Mouse (Mus musculus): ENCODE results near the gene Ctdsp1. TPM values are rescaled to one million over a fixed set of nuclear protein-coding genes. Genes with fewer than 3 reads are reported as not detected.

The Ctdsp1 gene
- polyA plus RNA-seq, 1 experiment from 2014 or later: 64.6 TPM

DNA sequence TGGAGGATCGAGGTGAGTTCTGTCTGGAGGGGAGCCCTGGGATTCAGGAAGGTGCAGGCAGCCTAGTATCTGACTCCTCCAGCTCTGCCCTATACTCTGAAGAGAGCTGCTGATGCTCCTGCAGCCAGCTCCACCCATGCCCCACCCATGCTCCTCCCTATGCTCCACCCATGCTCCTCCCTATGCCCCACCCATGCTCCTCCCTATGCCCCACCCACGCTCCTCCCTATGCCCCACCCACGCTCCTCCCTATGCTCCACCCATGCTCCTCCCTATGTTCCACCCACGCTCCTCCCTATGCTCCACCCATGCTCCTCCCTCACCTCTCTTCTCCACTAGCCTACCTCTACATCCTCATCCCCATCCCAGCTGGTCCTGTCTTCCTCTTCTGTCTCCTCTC lies 23.8 kb downstream of the Ctdsp1 start:
- H3K4me2 ChIP-seq (ENCODE audit: low read depth, low read length): no peak overlapping the region
- H3K4me1 ChIP-seq (ENCODE audit: control insufficient read depth, insufficient read depth, low read length): peaks cover 2% of the 10 kb centered on the region; the same call in 1 of the 2 replicates
- no peaks in the 10 kb centered on the region for H3K27me3 ChIP-seq (ENCODE audit: control insufficient read depth, insufficient read depth, low read length)
- no peak overlapping the region for H3K9ac ChIP-seq (ENCODE audit: low read length)
- no peaks in the 10 kb centered on the region for H3K36me3 ChIP-seq (ENCODE audit: control insufficient read depth, insufficient read depth)
- H3K27ac ChIP-seq (ENCODE audit: low read length): no peak overlapping the region
- 47% methylated on average over 4 of the region's 4 CpGs for WGBS
- no peak for ATAC-seq (replicated peaks; ENCODE audit: extremely low read depth, insufficient read depth, low FRiP score)
- no peak overlapping the region for H3K4me3 ChIP-seq (ENCODE audit: low read length)
- H3K9me3 ChIP-seq (replicated peaks; ENCODE audit: control insufficient read depth, low read length): no peaks in the 10 kb centered on the region

DNA sequence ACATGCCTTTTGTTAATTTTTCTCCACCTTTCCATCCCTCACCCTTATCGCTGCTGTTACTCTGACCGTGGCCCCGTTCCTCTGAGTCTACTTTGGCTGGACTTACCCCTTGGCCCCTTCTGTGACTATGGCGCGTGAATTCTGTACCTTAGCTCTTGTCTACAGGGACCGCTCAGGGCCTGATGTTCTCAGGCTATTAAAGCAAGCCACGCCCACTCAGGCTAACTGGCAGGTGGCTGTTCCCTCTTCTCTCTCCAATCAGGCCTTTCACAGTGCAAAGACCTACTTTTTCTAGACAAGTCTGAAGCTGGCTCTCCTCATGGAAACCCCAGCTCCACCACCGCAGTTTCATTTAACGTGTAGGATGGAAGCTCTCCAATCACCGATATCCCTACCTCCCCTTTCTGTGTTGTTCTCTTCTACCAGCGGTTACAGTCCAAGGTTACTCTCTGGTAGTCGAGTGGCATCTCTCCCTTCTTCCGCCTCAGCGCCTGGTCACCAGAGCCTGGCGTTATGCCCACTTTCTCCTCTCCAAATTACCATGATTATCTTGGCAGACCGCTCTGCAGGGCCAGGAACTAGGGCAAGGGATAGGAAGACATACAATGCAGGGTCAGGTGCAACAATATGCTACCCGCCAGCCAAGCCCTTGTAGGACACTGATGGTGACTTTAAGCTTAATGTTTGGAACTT lies 27.6 kb downstream of the Ctdsp1 start:
- Histone ChIP-seq H3K9me3 (replicated peaks; ENCODE audit: control insufficient read depth, low read length) (no peaks in the 10 kb centered on the region), H3K27me3 (ENCODE audit: control insufficient read depth, insufficient read depth, low read length) (no peaks in the 10 kb centered on the region), H3K36me3 (ENCODE audit: control insufficient read depth, insufficient read depth) (no peaks in the 10 kb centered on the region), H3K4me2 (ENCODE audit: low read depth, low read length) (no peak overlapping the region), H3K9ac (ENCODE audit: low read length) (no peak overlapping the region), H3K4me1 (ENCODE audit: control insufficient read depth, insufficient read depth, low read length) (peaks cover 7% of the 10 kb centered on the region), H3K4me3 (ENCODE audit: low read length) (no peak overlapping the region), H3K27ac (ENCODE audit: low read length) (no peak overlapping the region)
- WGBS: 66% methylated on average over 17 of the region's 17 CpGs
- no peak for ATAC-seq (replicated peaks; ENCODE audit: extremely low read depth, insufficient read depth, low FRiP score)

- H3K27ac ChIP-seq (ENCODE audit: low read length): no peak overlapping the region
- H3K4me3 ChIP-seq (ENCODE audit: low read length): no peak overlapping the region
- 40% methylated on average over 9 of the region's 9 CpGs for WGBS
- no peaks in the 10 kb centered on the region for H3K36me3 ChIP-seq (ENCODE audit: control insufficient read depth, insufficient read depth)
- no peak overlapping the region for H3K4me2 ChIP-seq (ENCODE audit: low read depth, low read length)
- no peak for ATAC-seq (replicated peaks; ENCODE audit: extremely low read depth, insufficient read depth, low FRiP score)
- H3K9ac ChIP-seq (ENCODE audit: low read length): no peak overlapping the region
- H3K4me1 ChIP-seq (ENCODE audit: control insufficient read depth, insufficient read depth, low read length): peaks cover 7% of the 10 kb centered on the region
- no peaks in the 10 kb centered on the region for H3K27me3 ChIP-seq (ENCODE audit: control insufficient read depth, insufficient read depth, low read length)
- H3K9me3 ChIP-seq (replicated peaks; ENCODE audit: control insufficient read depth, low read length): no peaks in the 10 kb centered on the region
Observed at GRCm38 (mm10) chr1:74419440-74419794, 28.1 kb downstream of the Ctdsp1 start.

- Histone ChIP-seq H3K4me3 (ENCODE audit: low read length) (no peak overlapping the region), H3K4me1 (ENCODE audit: control insufficient read depth, insufficient read depth, low read length) (peaks cover 7% of the 10 kb centered on the region), H3K9ac (ENCODE audit: low read length) (no peak overlapping the region), H3K9me3 (replicated peaks; ENCODE audit: control insufficient read depth, low read length) (no peaks in the 10 kb centered on the region), H3K27me3 (ENCODE audit: control insufficient read depth, insufficient read depth, low read length) (no peaks in the 10 kb centered on the region; the same call in 1 of the 2 replicates), H3K4me2 (ENCODE audit: low read depth, low read length) (no peak overlapping the region), H3K36me3 (ENCODE audit: control insufficient read depth, insufficient read depth) (no peaks in the 10 kb centered on the region), H3K27ac (ENCODE audit: low read length) (no peak overlapping the region)
- no peak for ATAC-seq (replicated peaks; ENCODE audit: extremely low read depth, insufficient read depth, low FRiP score)
- 29% methylated on average over 8 of the region's 8 CpGs for WGBS
Observed at GRCm38 (mm10) chr1:74423147-74423546, 31.8 kb downstream of the Ctdsp1 start.

DNA sequence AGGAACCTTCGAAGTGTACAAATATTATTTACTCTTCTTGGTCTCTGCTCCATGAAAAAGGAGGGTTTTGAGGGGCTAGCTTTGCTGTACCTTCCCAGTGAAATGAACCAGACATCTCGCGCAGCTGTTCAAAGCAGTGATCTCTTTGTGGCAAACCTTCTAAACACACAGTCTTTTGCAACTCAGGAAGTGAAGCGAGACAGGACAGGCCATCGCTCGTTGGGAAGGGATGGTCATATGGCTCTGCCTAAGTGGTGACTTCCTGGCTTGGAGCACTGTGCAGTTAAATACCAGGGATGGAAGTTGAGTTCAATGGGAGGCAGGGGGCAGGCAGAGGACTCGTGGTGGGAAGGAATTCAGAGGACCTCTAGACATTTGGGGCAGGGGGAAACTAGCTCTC lies 34.5 kb downstream of the Ctdsp1 start:
- no peaks in the 10 kb centered on the region for H3K9me3 ChIP-seq (replicated peaks; ENCODE audit: control insufficient read depth, low read length)
- no peaks in the 10 kb centered on the region; the same call in 1 of the 2 replicates for H3K27me3 ChIP-seq (ENCODE audit: control insufficient read depth, insufficient read depth, low read length)
- WGBS: 61% methylated on average over 7 of the region's 7 CpGs
- peaks cover 5% of the 10 kb centered on the region for H3K4me1 ChIP-seq (ENCODE audit: control insufficient read depth, insufficient read depth, low read length)
- no peak overlapping the region for H3K4me3 ChIP-seq (ENCODE audit: low read length)
- ATAC-seq (replicated peaks; ENCODE audit: extremely low read depth, insufficient read depth, low FRiP score): no peak
- no peak overlapping the region for H3K9ac ChIP-seq (ENCODE audit: low read length)
- no peak overlapping the region for H3K27ac ChIP-seq (ENCODE audit: low read length)
- H3K36me3 ChIP-seq (ENCODE audit: control insufficient read depth, insufficient read depth): no peaks in the 10 kb centered on the region
- no peak overlapping the region for H3K4me2 ChIP-seq (ENCODE audit: low read depth, low read length)

GRCm38 (mm10) chr1:74433220-74433619 lies 41.9 kb downstream of the Ctdsp1 start:
- 43% methylated on average over 6 of the region's 6 CpGs for WGBS
- no peak for ATAC-seq (replicated peaks; ENCODE audit: extremely low read depth, insufficient read depth, low FRiP score)
- Histone ChIP-seq H3K4me1 (ENCODE audit: control insufficient read depth, insufficient read depth, low read length) (peaks cover 6% of the 10 kb centered on the region; the same call in 1 of the 2 replicates), H3K27ac (ENCODE audit: low read length) (no peak overlapping the region), H3K27me3 (ENCODE audit: control insufficient read depth, insufficient read depth, low read length) (no peaks in the 10 kb centered on the region), H3K4me2 (ENCODE audit: low read depth, low read length) (no peak overlapping the region), H3K4me3 (ENCODE audit: low read length) (no peak overlapping the region), H3K9ac (ENCODE audit: low read length) (no peak overlapping the region), H3K36me3 (ENCODE audit: control insufficient read depth, insufficient read depth) (peaks cover 10% of the 10 kb centered on the region; the same call in 1 of the 2 replicates), H3K9me3 (replicated peaks; ENCODE audit: control insufficient read depth, low read length) (no peaks in the 10 kb centered on the region)

DNA sequence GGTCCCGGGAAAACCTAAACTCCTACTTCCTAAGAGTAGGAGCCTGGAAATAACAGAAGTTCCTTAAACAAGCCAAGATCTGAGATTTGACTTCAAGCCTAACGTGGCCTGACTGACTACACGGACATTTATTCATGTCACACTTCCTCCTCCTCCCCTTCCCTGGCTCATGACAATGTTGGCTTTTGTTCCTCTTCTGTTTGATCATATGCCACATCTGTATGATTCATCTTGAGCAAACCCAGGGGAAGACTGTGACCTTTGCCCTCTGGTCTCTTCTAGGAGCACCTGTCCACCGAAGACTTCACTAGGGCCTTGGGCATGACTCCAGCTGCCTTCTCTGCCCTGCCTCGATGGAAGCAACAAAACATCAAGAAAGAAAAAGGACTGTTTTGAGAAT lies 43.3 kb downstream of the Ctdsp1 start:
- H3K36me3 ChIP-seq (ENCODE audit: control insufficient read depth, insufficient read depth): peaks cover 13% of the 10 kb centered on the region; the same call in 1 of the 2 replicates
- no peak overlapping the region for H3K4me3 ChIP-seq (ENCODE audit: low read length)
- peaks cover 6% of the 10 kb centered on the region; the same call in 1 of the 2 replicates for H3K4me1 ChIP-seq (ENCODE audit: control insufficient read depth, insufficient read depth, low read length)
- 61% methylated on average over 5 of the region's 5 CpGs for WGBS
- H3K27me3 ChIP-seq (ENCODE audit: control insufficient read depth, insufficient read depth, low read length): no peaks in the 10 kb centered on the region
- no peaks in the 10 kb centered on the region for H3K9me3 ChIP-seq (replicated peaks; ENCODE audit: control insufficient read depth, low read length)
- H3K9ac ChIP-seq (ENCODE audit: low read length): no peak overlapping the region
- no peak overlapping the region for H3K27ac ChIP-seq (ENCODE audit: low read length)
- no peak overlapping the region for H3K4me2 ChIP-seq (ENCODE audit: low read depth, low read length)
- no peak for ATAC-seq (replicated peaks; ENCODE audit: extremely low read depth, insufficient read depth, low FRiP score)

GRCm38 (mm10) chr1:74435563-74435962 lies 44.3 kb downstream of the Ctdsp1 start:
- Histone ChIP-seq H3K27ac (ENCODE audit: low read length) (no peak overlapping the region), H3K4me3 (ENCODE audit: low read length) (no peak overlapping the region), H3K9me3 (replicated peaks; ENCODE audit: control insufficient read depth, low read length) (no peaks in the 10 kb centered on the region), H3K9ac (ENCODE audit: low read length) (no peak overlapping the region), H3K4me2 (ENCODE audit: low read depth, low read length) (no peak overlapping the region), H3K4me1 (ENCODE audit: control insufficient read depth, insufficient read depth, low read length) (peaks cover 6% of the 10 kb centered on the region; the same call in 1 of the 2 replicates), H3K36me3 (ENCODE audit: control insufficient read depth, insufficient read depth) (peaks cover 17% of the 10 kb centered on the region), H3K27me3 (ENCODE audit: control insufficient read depth, insufficient read depth, low read length) (no peaks in the 10 kb centered on the region)
- no peak for ATAC-seq (replicated peaks; ENCODE audit: extremely low read depth, insufficient read depth, low FRiP score)
- WGBS: 66% methylated on average over 6 of the region's 6 CpGs

GRCm38 (mm10) chr1:74437702-74438427 lies 46.6 kb downstream of the Ctdsp1 start:
- peaks cover 23% of the 10 kb centered on the region for H3K36me3 ChIP-seq (ENCODE audit: control insufficient read depth, insufficient read depth)
- no peak overlapping the region for H3K4me2 ChIP-seq (ENCODE audit: low read depth, low read length)
- WGBS: 50% methylated on average over 8 of the region's 8 CpGs
- no peaks in the 10 kb centered on the region for H3K27me3 ChIP-seq (ENCODE audit: control insufficient read depth, insufficient read depth, low read length)
- H3K9me3 ChIP-seq (replicated peaks; ENCODE audit: control insufficient read depth, low read length): no peaks in the 10 kb centered on the region
- no peak overlapping the region for H3K4me3 ChIP-seq (ENCODE audit: low read length)
- no peak overlapping the region for H3K27ac ChIP-seq (ENCODE audit: low read length)
- ATAC-seq (replicated peaks; ENCODE audit: extremely low read depth, insufficient read depth, low FRiP score): peak; percentile 71; the same call in 1 of the 2 replicates
- H3K4me1 ChIP-seq (ENCODE audit: control insufficient read depth, insufficient read depth, low read length): peaks cover 6% of the 10 kb centered on the region; the same call in 1 of the 2 replicates
- no peak overlapping the region for H3K9ac ChIP-seq (ENCODE audit: low read length)

Measured in heart, embryonic 16.5 days (tissue).